Mouse (Mus musculus): Measurements from ENCODE around the gene Rnf212. TPM values are rescaled to one million over a fixed set of nuclear protein-coding genes. Genes with fewer than 3 reads are reported as not detected.

Gene Rnf212
- total RNA-seq, 1 experiment from 2014 or later, result not detected

DNA sequence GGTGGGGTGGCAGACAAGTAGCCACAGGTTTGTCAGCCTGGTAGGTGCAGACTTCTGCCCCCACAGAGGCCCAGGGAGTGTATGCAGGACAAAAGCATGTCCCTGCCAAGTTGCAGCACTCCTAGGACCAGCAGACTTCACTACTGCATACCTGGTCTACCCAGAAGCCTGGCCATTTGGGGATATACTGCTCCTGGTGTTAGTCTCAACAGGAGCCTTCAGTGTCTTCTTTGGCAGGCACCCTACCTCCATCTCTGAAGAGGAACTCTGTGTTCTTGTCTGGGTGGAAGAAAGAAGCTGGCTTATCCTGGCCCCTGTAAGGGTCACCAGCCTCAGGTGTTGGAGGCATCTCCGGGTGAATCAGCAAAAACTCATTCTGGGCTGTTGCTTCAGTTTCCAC is 58.8 kb downstream of the Rnf212 start:
- ATAC-seq (ENCODE audit: extremely low read depth, insufficient number of reproducible peaks, low FRiP score, poor library complexity, severe bottlenecking), result no peak

DNA sequence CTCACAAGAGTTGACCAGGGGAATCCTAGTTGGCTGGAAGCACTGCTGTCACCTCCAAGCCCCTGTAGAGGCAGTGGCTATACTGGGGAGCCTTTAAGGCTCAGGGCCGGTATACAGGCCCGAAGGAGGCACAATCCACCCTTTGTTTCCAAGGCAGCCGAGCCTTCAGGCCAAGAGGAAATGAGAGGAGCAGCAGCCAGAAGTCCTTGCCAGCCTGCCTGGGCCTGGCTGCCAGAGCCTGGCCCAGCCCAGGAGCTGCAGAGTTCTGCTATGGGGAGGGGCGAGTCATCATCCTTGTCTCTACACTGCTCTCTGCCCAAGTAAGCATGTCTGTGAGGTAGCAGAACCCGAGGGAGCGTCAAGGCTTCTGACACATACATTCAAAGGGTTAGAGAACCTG is 60.6 kb downstream of the Rnf212 start:
- no peak for ATAC-seq (ENCODE audit: extremely low read depth, insufficient number of reproducible peaks, low FRiP score, poor library complexity, severe bottlenecking)

- no peak for ATAC-seq (ENCODE audit: extremely low read depth, insufficient number of reproducible peaks, low FRiP score, poor library complexity, severe bottlenecking)
These were observed 61.1 kb downstream of the Rnf212 start for GRCm38 (mm10) chr5:108713691-108714090.

DNA sequence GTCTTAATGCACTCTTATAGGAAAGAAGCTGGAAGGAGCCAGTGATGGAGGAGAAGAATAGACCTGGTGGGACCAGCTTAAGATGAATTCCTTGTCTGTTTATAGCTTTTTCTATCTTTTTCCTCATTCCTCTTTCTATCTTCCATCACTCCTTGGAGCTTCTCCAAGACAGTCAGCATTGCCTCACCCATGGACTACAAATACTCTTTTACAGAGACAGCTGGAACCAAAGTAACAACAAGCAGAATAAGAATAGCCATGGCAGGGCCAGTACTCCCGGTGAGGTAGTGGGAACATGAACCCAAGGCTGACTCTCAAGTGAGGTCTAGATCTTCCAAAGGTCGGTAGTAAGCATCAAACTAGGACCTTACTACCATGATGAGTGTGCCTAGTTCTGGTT is 61.7 kb downstream of the Rnf212 start:
- ATAC-seq (ENCODE audit: extremely low read depth, insufficient number of reproducible peaks, low FRiP score, poor library complexity, severe bottlenecking), result no peak

DNA sequence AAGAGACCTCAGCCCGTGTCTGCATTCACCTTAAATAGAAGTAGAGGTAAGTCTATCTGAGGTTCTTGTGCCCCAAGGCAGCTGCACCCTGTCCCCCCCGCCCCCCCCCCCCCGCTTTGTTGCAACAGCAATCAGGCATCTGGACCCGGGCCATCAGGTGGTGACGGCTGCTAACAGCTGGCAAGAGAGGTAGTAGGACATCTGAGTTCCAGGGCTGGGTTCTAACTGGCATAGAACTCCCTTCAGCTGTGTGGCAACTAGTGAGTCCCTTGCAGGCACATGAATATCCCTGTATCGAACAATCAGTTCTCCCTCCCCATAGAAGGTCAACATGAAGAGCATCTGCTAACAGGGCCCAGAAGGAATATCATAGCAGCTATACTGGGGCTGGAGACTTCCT is 62.8 kb downstream of the Rnf212 start:
- no peak for ATAC-seq (ENCODE audit: extremely low read depth, insufficient number of reproducible peaks, low FRiP score, poor library complexity, severe bottlenecking)

- no peak for ATAC-seq (ENCODE audit: extremely low read depth, insufficient number of reproducible peaks, low FRiP score, poor library complexity, severe bottlenecking)
These were observed 65.6 kb downstream of the Rnf212 start for GRCm38 (mm10) chr5:108708981-108709731.

DNA sequence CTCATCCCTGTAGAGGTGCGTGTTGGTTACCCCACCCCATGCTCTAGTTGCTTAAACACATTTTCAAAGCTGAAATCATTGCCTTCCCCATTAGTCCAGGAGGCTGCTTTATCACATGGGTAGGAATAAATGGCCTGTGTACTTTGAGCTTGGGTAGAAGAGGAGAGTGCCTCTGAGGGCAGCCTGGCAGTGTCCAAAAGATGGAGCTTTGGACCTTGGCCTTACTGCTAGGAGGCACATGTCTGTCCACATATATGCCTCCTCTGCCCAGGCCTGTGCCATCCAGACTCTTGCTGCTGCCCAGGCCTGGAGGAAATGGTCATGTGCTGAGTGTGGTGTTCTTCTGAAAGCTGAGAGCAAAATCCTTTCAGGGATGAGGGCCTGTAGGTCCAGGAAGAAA is 66.4 kb downstream of the Rnf212 start:
- ATAC-seq (ENCODE audit: extremely low read depth, insufficient number of reproducible peaks, low FRiP score, poor library complexity, severe bottlenecking), result no peak

GRCm38 (mm10) chr5:108707758-108708157 is 67.0 kb downstream of the Rnf212 start:
- ATAC-seq (ENCODE audit: extremely low read depth, insufficient number of reproducible peaks, low FRiP score, poor library complexity, severe bottlenecking), result no peak

DNA sequence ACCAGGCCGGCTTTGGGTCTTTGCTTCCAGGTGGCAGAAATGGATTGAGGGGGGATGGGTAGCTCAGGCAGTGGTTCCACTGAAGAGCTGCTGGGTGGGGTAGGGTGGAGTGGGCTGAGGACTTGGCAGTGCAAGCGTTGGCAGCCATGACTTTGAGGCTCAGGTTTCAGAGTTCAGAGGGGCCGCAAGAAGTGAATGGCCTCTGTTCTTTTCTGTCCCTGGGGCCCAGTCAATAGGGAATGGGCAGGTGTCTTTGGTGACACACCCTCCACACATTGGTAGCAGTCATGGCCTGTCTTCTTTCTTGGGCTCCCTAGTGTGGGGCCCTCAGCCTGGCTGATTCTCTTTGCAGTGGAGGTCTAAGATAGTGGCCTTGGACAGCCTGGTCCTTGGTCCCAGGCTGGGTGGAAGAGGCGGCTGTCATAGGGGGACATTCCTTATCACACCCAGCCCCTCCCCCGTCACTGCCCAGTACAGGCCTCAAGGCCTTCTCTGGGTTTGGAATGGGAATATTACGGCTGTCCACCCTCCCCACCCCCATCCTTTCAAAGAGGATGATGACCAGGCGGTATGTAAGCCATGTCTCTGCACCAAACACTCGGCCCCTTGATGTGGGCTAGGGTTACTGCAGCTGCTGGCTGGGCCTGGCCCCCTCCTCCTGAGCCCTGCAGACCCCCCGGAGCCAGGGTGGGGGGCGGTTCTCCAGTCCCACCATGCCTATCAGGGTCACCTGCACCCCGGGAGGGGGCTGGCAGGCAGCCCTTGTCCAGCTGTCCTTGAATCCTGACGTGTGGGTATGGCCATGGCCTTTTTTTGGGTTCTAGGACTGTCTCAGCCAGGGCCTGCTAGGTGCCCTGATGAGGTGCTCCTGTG is 70.8 kb downstream of the Rnf212 start:
- ATAC-seq (ENCODE audit: extremely low read depth, insufficient number of reproducible peaks, low FRiP score, poor library complexity, severe bottlenecking), result no peak

DNA sequence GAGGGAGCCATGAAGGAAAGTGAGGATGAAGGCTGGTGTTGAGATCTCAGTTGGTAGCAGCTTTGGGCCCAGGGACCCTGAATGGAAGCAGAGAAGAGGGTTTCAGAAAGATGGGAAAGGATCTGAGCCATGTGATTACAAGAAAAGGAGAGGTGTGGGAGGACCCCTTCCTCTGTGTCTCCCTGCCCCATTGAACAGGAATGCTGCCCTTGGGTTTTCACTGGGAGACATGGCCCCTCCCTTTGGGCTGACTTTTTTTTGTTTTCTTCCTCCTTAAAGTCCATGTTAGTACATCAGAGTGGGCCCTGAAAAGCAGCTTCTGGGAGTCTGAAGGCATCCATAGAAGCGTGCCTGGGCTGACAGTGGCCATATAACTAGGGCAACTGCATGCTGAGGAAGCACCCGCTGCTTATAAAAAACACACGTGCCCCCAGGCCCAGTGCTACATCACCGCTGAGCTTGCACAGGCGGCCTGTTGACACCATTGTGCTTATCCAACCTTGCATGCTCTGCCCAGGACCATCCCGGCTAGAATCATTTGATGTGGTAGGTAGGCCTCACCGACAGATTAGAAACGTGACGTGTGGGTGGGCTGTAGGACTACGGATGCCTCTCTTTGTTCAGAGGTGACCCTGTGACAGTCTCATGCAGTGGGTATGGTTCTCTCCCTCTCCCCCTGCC is 73.3 kb downstream of the Rnf212 start:
- no peak for ATAC-seq (ENCODE audit: extremely low read depth, insufficient number of reproducible peaks, low FRiP score, poor library complexity, severe bottlenecking)

- no peak for ATAC-seq (ENCODE audit: extremely low read depth, insufficient number of reproducible peaks, low FRiP score, poor library complexity, severe bottlenecking)
These were observed 74.4 kb downstream of the Rnf212 start for GRCm38 (mm10) chr5:108700346-108700745.

- no peak for ATAC-seq (ENCODE audit: extremely low read depth, insufficient number of reproducible peaks, low FRiP score, poor library complexity, severe bottlenecking)
These were observed 77.4 kb downstream of the Rnf212 start for GRCm38 (mm10) chr5:108697341-108697753.

DNA sequence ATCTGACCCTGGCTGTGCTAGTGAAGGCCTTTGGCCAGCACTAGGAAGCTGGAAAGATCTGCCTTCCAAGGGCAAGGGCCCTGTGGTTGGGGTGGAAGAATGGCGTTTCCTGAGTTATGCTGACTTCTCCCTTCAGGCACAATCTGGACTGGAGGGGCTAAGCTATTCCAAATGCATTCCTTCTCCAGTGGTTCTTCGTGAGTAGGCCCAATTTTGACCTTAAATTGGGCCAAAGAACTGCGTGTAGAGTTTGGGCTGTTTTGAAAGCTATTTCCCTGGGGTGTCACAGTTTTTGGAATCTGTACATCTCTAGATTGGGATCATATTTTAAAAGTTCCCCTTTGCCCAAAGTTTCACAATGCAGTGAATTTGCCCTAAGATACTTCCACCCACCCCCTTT is 78.2 kb downstream of the Rnf212 start:
- ATAC-seq (ENCODE audit: extremely low read depth, insufficient number of reproducible peaks, low FRiP score, poor library complexity, severe bottlenecking), result no peak

DNA sequence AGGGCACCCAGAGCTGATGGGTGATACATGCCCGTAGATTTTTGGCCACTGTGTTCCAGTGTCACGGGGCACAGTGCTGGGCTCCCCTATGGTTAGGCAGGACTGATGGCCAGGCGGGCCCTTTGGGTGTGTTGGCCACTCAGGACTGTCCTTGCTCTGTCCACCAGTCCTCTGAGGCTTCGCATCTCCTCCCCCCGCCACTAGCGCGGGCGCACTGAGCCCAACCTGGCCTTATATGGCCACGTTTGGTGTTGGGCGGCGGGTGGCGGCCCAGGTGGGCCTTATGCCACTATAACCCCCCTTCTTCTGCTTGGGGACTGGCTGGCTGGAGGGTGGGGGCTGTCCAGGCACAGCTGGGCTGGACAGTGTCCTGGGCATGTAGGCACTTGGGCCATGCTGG is 78.9 kb downstream of the Rnf212 start:
- no peak for ATAC-seq (ENCODE audit: extremely low read depth, insufficient number of reproducible peaks, low FRiP score, poor library complexity, severe bottlenecking)

GRCm38 (mm10) chr5:108694352-108695261 is 80.2 kb downstream of the Rnf212 start:
- ATAC-seq (ENCODE audit: extremely low read depth, insufficient number of reproducible peaks, low FRiP score, poor library complexity, severe bottlenecking), result no peak

- ATAC-seq (ENCODE audit: extremely low read depth, insufficient number of reproducible peaks, low FRiP score, poor library complexity, severe bottlenecking), result peak; percentile 85
These were observed 80.9 kb downstream of the Rnf212 start for GRCm38 (mm10) chr5:108693872-108694288.

- ATAC-seq (ENCODE audit: extremely low read depth, insufficient number of reproducible peaks, low FRiP score, poor library complexity, severe bottlenecking), result peak; percentile 54
These were observed 82.5 kb downstream of the Rnf212 start, which contains the start of gene Fgfrl1 for GRCm38 (mm10) chr5:108692271-108692670. Fgfrl1 (plus strand) TSS chr5:108692382.

DNA sequence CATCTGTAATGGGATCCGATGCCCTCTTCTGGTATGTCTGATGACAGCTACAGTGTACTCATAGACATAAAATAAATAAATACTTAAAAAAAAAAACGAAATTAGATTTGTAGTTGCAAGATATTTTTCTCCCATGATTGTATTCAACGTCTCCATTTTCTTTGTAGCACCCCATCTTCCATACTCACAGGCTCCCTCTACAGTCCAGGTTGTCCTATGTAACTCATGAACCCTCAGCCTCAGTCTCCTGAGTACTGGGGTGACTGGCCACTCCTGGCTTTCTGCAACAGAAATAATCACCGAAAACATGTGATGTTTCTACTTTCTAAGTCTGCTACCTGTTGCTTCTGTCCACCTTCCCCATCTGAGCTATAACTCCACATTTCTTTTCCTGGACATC is 83.6 kb downstream of the Rnf212 start:
- no peak for ATAC-seq (ENCODE audit: extremely low read depth, insufficient number of reproducible peaks, low FRiP score, poor library complexity, severe bottlenecking)

DNA sequence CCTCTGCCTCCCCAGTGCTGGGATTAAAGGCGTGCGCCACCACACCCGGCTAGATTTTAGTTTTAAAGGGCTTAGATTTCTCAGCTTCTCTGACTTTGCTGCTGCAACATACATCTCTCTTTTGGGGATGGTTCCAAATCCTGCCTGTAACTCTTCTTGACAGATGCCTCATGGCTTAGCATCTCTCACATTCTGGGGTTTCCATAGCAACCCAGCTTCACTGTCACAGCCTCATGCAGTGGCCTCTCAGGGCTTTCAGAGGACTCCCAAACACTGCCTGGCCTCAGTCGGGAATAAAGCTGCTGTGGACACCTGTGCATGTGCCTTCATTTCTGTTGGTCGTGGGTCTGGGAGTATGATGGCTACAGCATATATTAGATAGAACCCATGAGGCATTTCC is 85.7 kb downstream of the Rnf212 start:
- no peak for ATAC-seq (ENCODE audit: extremely low read depth, insufficient number of reproducible peaks, low FRiP score, poor library complexity, severe bottlenecking)

Data from neutrophil, adult 5-6 weeks (primary cell).